Mouse (Mus musculus) heart, adult 8-10 months (tissue): ENCODE results near the gene Olfr52. TPM values are rescaled to one million over a fixed set of nuclear protein-coding genes. Genes with fewer than 3 reads are reported as not detected.
"Not testable (repeated sequence)": the region's sequence is repeated elsewhere in the genome, so short reads cannot be mapped to it uniquely, and the experiment has no call there.

Experiments used
- DNase-seq: peaks from one replicate; pipeline ENCODE4 v3.0.0; 2022; ENCODE audit warnings: low spot score
- total RNA-seq, 4 experiments: library from RNA; stranded (reverse); gene quantifications; 2 replicates each; pipeline ENCODE4 v1.2.4; 2022

The Olfr52 gene
- not detected for total RNA-seq

- no peak for DNase-seq
Observed at GRCm38 (mm10) chr2:86185583-86185982, at the start of gene Olfr52. Olfr52 (minus strand) TSS chr2:86185683.

DNA sequence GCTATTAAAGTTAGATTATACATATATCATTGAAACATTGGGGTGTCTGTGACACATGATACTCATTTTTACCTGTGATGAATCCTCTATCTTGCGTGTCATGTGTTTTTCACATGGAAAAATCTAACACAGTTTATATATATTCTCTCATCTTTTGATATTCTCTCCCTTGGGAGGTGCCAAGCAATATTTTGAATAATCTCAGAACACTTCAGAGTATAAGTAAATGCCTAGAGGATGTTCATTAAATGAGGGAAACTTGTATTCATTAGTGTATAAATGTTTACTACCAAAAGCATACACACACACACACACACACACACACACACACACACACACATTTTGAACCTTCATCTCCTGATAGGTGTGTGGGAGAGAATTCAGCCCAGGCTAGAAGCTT, 45.8 kb upstream of the Olfr52 start, which contains the start of gene Olfr1047:
Gene Olfr1047 (minus strand): TSS at position 101 of the 400 bp plus-strand sequence.
- DNase-seq: no peak

DNA sequence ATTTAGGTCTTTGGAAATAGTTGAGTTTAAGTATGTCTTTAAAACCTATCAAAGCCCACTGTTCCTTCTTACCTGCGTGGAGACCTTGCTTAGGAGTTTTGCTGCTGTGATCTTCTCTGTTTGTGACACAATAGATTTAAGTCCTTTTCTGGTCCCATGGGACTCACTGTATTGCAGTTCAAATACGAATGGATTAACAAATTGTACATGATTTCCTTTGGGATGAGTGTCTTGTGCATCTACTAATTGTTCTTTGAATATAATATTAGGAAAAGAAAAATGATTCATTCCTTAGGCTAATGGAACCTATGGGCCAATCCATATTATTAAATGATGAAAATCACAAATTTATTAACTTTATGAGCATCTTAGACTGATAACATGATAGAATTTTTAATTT, 33.7 kb upstream of the Olfr52 start, which contains the start of gene Olfr1046:
Gene Olfr1046 (minus strand): TSS at position 101 of the 400 bp plus-strand sequence.
- no peak for DNase-seq

DNA sequence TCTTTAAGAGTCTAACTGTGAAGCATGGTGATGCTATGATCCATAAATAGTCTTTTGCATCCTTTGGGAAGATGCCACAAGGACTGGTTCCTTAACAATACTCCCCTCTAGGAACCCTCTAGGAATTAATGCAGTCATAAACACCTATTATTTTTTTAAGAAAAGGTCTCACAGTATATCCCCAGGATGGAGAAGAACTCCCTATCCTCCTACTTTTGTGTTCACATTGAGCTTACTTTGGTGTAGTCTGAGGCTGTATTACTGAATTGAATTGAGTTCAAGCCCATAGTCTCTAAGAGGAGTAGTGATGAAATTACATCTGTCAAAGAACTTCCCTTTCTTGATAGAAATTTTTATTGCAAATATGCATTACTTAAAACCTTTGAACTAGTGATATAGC, 17.4 kb upstream of the Olfr52 start, which contains the start of gene Olfr1045:
Gene Olfr1045 (minus strand): TSS at position 101 of the 400 bp plus-strand sequence.
- DNase-seq: no peak

DNA sequence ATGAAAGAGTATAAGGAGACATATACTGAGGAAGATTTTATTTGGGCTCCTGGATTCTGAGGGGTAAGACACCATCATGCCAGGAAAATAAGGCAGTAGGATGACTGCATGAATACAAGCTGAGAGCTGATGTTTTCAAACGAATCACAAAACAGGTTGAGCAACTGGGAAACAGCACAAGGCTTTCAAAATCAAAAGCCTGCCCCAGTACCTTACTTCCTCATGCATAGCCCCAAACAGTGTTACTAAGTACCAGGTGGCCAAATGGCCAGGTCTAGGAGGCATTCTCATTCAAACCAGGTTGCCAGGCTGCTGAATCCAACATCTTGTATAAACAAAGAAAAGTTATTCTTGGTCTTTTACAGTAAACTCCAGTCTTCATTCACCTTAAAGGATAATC, 10.4 kb upstream of the Olfr52 start:
- DNase-seq: no peak

- DNase-seq: no peak
Observed at GRCm38 (mm10) chr2:86179950-86180349, 5.5 kb downstream of the Olfr52 start.

GRCm38 (mm10) chr2:86177720-86178119, 7.8 kb downstream of the Olfr52 start, which contains the start of gene Olfr1044:
Olfr1044 (minus strand) TSS chr2:86177820.
- no peak for DNase-seq

DNA sequence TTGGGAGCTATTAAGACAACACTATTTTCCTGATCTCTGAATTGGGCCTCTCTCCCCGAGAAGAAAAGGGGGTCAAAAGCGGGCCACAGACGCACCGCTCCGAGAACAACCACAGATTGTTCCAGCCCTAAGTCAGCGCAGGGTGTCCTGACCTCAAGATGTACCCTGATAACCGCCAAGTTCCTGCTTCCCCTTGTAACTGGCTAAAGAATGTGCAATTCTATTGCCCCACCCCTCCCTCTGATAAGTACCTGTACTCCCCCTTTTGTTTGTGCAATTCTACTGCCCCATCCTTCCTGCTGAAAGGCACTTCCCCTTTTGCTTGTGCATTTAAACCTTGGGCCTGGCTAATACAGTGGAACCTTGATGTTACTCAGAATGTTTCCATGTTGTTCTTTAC, 10.1 kb downstream of the Olfr52 start:
- not testable (repeated sequence) for DNase-seq

DNA sequence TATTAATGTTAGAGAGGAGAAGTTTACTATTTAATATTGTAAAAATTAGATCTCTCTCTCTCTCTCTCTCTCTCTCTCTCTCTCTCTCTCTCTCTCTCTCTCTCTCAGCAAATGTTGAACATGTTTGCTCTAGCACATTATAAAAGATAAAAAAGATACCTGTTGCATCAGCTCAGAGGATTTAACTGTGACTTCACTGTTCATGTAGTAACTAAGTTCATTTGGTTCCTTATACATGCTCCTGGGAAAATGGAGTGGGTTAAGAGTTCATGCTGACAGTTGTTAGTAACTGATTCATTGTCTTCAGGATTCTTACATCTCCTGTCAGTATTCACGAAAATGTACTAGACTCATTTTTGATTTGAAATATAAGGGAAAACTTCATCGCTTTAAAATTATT, 18.1 kb downstream of the Olfr52 start, which contains the start of gene Olfr1043:
Gene Olfr1043 (minus strand): TSS at position 101 of the 400 bp plus-strand sequence.
- DNase-seq: no peak

DNA sequence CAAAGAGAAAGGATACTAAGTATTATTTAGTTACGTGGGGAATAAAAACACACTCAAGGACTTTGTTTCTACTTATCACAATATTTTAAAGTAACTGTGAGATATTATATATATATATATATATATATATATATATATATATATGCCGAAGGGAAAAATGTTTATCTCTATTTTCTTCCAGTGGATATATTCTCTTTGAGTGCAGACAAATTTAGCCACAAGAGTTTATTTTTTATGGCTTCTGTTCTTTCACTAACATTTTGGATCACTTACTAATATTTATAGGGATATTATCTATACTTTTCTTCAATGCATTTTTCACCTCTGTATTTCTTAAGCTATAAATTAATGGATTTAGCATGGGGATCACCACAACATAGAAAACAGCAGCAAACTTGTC, 23.7 kb downstream of the Olfr52 start, which contains the start of gene Olfr1042:
Gene Olfr1042 (minus strand): TSS at position 101 of the 400 bp plus-strand sequence.
- DNase-seq: no peak

DNA sequence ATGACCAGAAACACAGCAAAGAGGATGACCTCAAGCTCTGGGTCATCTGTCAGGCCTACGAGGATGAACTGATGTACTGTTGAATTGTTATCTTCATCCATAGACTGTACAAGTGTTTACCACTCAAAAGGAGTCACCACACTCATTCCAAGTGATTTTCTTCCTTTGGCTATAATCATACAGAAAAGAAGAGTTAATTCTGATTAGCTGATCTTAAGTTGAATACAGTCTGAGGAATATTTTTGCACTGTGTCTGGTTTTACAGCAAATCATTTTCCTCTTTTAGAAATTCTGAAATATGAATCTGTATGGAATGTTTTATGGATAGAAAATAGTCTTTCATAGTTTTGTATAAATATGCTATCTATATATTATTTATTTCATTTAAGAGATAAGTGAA, 38.9 kb downstream of the Olfr52 start, which contains the start of gene Olfr1040:
Gene Olfr1040 (minus strand): TSS at position 101 of the 400 bp plus-strand sequence.
- DNase-seq: no peak

DNA sequence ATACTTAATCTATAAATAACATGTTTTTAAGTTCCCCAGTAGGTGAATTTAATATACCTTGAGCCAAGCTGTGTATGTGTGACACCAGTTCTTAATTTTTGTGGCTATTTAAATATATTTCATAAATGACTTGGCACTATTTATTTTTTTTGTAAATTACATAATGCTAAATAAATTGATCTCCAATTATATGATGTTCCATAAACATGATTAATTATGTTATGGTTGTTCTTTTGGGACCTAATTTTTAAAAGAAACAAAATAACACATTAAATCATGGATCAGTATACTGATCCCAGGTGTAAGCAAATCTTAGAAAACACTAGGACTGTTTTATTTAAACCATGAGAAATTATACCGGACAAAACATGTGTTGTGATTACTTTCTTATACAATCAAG, 49.7 kb downstream of the Olfr52 start, which contains the start of gene Olfr1039:
Gene Olfr1039 (minus strand): TSS at position 101 of the 400 bp plus-strand sequence.
- no peak for DNase-seq

Other genes with a start within 250 kb of the Olfr52 start
- not detected for gene Olfr1028, start 235.2 kb downstream of the Olfr52 start, total RNA-seq
- gene Olfr1029, start 211.8 kb downstream of the Olfr52 start, total RNA-seq: not detected
- not detected for gene Olfr1030, start 206.4 kb downstream of the Olfr52 start, total RNA-seq
- gene Olfr1031, start 195.4 kb downstream of the Olfr52 start, total RNA-seq: not detected
- gene Olfr1032, start 180.1 kb downstream of the Olfr52 start, total RNA-seq: not detected
- 1 to 10 TPM; 2.0 to 5.0 (median 3.4) TPM for gene Olfr1033, start 165.1 kb downstream of the Olfr52 start, total RNA-seq
- gene Olfr1034, start 139.8 kb downstream of the Olfr52 start, total RNA-seq: under 1 TPM; 0.19 to 0.28 (median 0.24) TPM
- not detected for gene Olfr1036, start 111.7 kb downstream of the Olfr52 start, total RNA-seq
- gene Olfr1037, start 98.3 kb downstream of the Olfr52 start, total RNA-seq: not detected
- gene Olfr1039, start 49.8 kb downstream of the Olfr52 start, total RNA-seq: not detected
- gene Olfr1040, start 39.0 kb downstream of the Olfr52 start, total RNA-seq: not detected
- not detected for gene Olfr1042, start 23.8 kb downstream of the Olfr52 start, total RNA-seq
- not detected for gene Olfr1043, start 18.2 kb downstream of the Olfr52 start, total RNA-seq
- gene Olfr1044, start 7.9 kb downstream of the Olfr52 start, total RNA-seq: not detected
- gene Olfr1045, start 17.3 kb upstream of the Olfr52 start, total RNA-seq: not detected
- gene Olfr1046, start 33.6 kb upstream of the Olfr52 start, total RNA-seq: not detected
- gene Olfr1047, start 45.7 kb upstream of the Olfr52 start, total RNA-seq: not detected
- gene Olfr1048, start 54.6 kb upstream of the Olfr52 start, total RNA-seq: not detected
- not detected for gene Olfr1049, start 72.6 kb upstream of the Olfr52 start, total RNA-seq
- gene Olfr1051, start 93.4 kb upstream of the Olfr52 start, total RNA-seq: not detected
- not detected for gene Olfr1052, start 106.8 kb upstream of the Olfr52 start, total RNA-seq
- gene Olfr1053, start 129.6 kb upstream of the Olfr52 start, total RNA-seq: not detected
- gene Olfr1054, start 149.8 kb upstream of the Olfr52 start, total RNA-seq: not detected
- gene Olfr1055, start 164.6 kb upstream of the Olfr52 start, total RNA-seq: not detected
- not detected for gene Olfr1056, start 176.8 kb upstream of the Olfr52 start, total RNA-seq
- gene Olfr1057, start 192.7 kb upstream of the Olfr52 start, total RNA-seq: not detected
- not detected for gene Olfr1058, start 202.9 kb upstream of the Olfr52 start, total RNA-seq
- gene Olfr1061, start 228.4 kb upstream of the Olfr52 start, total RNA-seq: not detected
- not detected for gene Olfr1062, start 241.1 kb upstream of the Olfr52 start, total RNA-seq